Mouse (Mus musculus): Measurements from ENCODE around the gene Cpt1c.

DNA sequence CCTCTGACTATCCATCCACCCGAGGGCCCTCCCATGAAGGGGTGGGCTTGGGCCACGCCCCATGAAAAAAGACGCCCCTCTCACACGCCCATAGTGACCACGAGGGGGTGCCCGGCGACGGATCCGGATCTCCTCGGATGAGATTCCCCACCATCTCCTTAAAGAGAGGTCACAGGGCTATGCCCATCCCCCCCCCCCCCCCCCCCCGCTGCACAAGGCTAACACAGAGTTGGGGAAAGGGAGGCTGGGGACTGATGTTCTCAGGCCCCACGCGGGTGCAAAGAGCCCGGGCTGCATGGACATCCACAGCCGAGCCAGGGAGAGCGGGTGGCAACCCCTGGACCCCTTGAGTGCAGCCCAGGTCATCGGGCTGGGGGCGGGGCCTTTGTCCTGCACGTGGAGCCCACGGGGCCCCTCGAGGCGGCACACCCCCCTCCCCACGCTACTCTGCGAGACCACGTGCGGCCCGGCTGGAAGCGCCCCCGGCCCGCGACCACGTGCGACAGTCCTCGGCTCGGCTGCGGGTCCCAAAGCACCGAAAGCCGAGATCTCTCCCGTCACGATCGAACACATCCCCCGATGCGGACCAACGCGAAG lies 11.0 kb upstream of the Cpt1c start:
- no peak for TF ChIP-seq POLR2A (IDR thresholded peaks at IDR 0.05; ENCODE audit: insufficient read depth, low read depth, low read length)
- peak; percentile 49 for TF ChIP-seq CTCF (IDR thresholded peaks at IDR 0.05)
- no peak for TF ChIP-seq EP300 (IDR thresholded peaks at IDR 0.05; ENCODE audit: insufficient read depth, low read depth, low read length)

All from heart, adult 2 months (tissue).